Mouse (Mus musculus) CH12.LX (cell line): ENCODE measurements around the gene Itpr1.

Experiments
- HCFC1 ChIP-seq: IDR thresholded peaks from 2 replicates; pipeline ENCODE4 v1.6.1; 2012; ENCODE audit warnings: low read depth, mild to moderate bottlenecking, inconsistent platforms, low read length, improper control_type of control experiment
- MYC ChIP-seq: IDR thresholded peaks from 2 replicates; pipeline ENCODE4 v1.6.1; 2011; ENCODE audit warnings: low read depth, mild to moderate bottlenecking, improper control_type of control experiment, low read length

DNA sequence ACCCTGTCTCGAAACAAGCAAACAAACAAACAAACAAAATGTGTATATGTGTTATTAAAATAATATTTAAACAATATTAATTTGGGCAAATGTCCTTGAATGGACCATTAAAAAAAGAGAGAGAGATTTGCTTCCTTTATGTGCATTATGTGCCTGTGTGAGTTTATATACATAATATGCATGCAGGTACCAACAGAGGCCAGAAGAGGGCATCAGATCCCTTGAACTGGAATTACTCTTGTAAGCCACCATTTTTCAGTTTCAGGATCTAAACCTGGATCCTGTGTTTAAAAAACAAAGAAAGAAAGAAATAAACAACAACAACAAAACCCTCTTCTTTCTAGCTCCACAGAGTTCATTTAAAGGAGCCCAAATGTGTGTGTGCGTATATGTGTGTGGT, 228.4 kb downstream of the Itpr1 start:
- no peak for TF ChIP-seq HCFC1
- TF ChIP-seq MYC: no peak
